Mouse (Mus musculus) ZHBTc4 (cell line): ENCODE measurements around the gene Dmrt1.

ENCODE experiments used
- DNase-seq: peaks from one replicate; pipeline ENCODE4 v3.0.0-alpha.2; 2011; ENCODE audit warnings: low read depth, low spot score

The Dmrt1 gene

DNA sequence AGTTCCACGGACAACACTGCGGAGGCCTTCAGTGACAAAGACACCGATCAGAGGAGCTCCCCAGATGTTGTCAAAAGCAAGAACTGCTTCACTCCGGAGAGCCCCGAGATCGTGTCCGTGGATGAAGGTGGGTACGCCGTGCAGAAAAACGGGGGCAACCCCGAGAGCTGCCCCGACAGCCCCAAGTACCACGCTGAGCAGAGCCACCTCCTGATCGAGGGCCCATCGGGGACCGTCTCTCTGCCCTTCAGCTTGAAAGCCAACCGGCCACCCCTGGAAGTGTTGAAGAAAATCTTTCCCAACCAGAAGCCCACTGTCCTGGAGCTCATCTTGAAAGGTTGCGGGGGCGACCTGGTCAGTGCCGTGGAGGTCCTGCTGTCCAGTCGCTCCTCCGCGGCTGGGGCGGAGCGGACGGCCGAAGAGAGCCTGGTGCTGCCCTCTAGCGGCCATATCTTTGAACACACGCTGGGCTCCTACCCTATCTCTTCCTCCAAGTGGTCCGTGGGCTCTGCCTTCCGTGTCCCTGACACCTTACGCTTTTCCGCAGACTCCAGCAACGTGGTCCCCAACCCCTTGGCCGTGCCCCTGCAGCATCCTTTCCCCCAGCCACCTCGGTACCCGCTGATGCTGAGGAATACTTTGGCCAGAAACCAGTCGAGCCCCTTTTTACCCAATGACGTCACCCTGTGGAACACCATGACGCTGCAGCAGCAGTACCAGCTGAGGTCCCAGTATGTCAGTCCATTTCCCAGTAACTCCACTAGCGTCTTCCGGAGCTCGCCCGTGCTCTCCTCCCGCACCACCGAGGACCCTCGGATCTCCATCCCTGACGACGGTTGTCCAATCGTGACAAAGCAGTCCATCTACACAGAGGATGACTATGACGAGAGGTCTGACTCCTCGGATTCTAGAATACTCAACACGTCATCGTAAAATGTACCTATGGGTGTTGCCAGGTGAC is 117.2 kb downstream of the Dmrt1 start:
- DNase-seq: peak; percentile 77

DNA sequence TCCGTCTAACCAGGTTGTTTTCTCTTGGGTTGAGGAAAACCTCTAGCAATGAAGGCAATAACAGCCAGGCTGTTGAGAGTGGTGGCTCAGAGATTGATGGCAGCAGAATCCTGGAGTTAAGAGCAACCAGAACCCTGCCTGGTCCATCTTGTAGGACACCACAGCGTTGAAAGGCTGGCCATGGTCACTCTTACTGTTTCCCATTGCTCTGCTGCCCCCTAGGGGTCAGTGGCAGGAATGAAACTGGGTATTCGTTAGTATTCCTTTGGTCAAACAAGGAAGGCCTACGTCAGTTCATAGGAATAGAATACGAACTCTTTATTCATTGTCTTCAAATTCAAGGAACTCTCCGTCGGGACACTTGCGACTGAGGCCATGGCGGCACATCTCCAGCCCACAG is 123.1 kb downstream of the Dmrt1 start:
- DNase-seq: peak; percentile 68

DNA sequence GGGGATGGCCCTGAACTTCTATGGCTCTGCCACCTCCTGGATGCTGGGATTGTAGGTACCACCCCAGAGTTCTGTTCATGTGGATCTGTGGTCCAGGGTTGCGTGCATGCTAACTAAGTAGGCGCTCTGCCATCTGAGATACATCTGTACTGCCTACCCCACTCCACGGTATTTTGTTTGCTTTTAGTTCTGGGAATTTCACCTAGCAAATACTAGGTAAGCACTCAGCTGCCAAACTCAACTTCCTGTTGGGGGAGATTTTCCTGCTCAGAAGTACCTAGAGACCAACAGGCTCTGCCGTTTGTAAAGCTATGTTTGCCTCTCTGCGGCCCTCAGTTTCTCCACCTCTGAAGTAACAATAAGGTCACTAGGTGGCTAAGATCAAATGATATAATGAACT is 129.7 kb downstream of the Dmrt1 start:
- DNase-seq: no peak

DNA sequence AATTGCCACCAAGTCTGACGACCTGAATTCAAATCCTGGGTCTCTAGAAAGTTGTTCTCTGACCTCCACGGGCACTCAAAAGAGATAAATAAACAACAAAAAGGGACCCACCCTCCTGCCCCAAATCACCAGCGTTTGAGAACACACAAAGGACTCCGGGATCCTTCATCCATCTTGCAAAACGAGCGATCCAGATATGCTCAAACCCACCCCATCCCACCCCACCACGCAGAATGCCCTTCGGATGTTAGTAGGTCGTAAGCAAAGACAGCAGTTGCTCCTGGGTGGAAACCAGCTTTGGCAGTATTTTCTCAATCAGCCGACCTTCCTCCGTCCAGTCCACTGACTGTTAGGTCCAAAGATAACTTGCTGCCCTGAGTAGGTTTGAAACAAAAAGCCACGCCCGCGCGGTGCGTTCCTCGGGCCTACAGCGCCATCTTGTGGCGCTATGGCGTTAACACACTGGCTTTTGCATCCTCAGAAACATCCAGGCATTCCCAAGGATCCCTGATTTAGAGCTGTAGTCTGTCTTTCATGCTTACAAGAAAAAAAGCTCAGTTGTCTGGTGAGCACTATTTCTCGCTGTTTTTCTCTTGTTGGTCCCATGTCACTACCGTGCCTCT is 130.3 kb downstream of the Dmrt1 start:
- DNase-seq: peak; percentile 89

DNA sequence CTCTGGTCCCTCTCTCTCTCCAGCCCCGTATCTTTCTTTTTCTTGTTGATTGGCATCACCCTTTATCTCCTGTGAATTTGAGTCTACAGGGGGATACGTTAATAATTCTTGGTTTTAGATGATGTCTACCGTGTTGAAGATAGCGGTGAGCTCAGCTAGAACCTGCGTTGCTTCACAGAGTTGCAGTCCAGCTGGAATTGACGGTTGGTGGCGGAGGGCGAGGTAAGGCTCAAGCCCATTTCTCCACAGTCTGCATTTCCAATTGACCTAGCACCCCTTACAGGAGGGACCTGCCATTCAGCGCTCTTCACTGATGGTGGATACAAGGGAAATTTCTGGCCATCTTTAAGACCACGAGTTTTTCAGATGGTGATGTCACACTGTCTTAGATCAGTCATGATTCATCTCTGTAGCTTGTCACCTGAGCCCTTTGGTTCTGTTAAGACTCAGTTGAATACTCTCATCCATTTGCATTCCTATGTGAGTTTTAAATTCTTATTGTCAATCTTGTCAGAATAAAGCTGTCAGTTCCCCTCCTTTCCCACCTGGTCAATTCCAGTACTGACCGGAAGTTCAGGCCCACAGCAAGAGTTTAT is 133.4 kb downstream of the Dmrt1 start:
- DNase-seq: no peak

DNA sequence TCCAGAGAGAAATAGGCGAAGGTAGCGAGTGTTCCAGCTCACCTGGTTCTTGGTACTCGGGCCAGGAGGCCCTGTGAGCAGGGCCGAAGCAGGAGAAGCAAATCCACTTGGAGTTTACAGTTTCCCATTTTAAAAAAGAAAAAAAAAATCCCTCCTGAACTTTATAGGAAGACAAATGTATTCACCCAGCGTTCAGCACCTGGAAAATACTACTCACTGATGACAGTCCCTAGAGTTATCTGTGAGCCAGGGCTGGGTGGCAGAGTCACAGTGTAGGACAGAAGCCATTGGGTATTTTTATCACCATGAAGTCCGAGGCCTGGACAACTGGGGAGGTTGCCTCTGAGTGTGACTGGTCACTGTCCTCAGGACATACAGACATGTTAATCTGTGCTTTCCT is 136.4 kb downstream of the Dmrt1 start:
- DNase-seq: no peak

DNA sequence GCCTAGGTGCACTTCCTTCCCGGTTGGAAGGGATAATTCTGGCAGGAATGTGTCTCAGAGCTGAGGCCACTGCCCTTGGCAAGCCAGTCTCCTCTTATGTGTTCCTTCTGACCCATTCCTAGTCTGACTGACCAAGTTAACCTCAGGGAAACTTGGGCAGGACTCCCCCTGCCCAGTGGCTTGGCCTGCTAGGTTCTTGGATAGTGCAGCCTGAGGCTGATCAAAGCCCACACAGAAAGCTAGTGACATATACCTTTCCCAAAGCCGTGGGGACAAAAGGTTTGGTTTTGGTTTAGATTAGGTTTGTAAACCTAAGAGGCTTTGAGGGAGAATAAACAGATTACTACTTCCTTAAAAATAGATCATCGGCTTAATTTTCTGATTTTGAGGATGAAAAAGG is 141.7 kb downstream of the Dmrt1 start:
- no peak for DNase-seq

DNA sequence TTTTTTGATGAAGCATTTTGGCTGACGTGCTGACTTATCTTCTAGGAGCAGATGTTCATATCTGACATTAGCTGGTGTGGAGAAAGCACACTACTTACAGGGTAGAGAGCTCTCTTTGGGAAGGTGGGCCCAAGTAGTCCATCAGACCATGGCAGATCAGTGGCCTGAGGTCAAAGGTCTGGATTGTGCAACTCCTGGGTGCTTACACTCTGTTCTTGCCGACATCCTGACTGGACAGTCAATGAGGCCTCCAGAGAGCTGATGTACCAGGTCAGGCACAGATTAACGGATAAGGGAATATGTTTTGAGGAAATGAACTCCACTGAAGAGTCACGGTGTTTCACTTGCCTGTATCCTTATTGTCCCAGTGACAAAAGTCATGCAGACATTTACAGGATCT is 143.3 kb downstream of the Dmrt1 start:
- no peak for DNase-seq

DNA sequence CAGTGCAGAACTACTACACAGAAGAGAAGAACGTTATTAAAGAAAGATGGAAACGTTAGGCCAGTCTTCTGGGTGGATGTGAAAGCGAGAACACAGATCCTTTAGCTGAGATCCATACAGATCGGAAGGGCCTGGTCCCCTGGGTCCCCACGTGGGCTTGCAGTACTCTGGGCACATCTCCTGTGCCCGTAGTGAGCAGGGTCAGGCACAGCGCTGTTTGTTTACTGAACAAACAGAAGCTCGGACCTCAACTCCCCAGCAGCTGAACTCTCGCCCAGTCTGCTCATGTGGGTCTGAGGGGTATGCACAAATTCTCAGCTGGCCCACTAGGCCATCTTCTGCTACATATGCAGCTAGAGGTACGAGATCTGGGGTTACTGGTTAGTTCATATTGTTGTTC is 145.1 kb downstream of the Dmrt1 start:
- DNase-seq: no peak

DNA sequence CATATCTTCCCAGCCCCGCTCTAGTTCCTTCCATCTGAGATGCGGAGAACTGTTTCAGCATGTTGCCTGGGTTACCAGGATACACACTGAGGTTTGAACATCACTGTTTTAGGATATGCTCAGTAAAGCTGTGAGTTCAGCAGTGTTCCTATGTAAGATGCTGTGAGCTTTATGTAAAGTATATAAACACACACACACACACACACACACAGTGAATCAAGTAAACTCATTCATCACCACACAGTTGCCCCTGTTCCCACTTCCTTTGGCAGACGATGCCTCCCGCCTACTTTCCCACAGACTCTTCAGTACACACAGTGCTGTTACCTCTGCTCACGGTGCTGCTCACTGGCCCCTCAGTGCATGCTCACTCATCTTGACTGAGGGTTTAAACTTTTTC is 147.1 kb downstream of the Dmrt1 start:
- DNase-seq: no peak
